Mouse (Mus musculus): ENCODE results near the gene Akirin2. TPM values are rescaled to one million over a fixed set of nuclear protein-coding genes. Genes with fewer than 3 reads are reported as not detected.
"Not testable (repeated sequence)": the region's sequence is repeated elsewhere in the genome, so short reads cannot be mapped to it uniquely, and the experiment has no call there.

Gene Akirin2
- polyA plus RNA-seq, 1 experiment from 2014 or later = 32.2 TPM

DNA sequence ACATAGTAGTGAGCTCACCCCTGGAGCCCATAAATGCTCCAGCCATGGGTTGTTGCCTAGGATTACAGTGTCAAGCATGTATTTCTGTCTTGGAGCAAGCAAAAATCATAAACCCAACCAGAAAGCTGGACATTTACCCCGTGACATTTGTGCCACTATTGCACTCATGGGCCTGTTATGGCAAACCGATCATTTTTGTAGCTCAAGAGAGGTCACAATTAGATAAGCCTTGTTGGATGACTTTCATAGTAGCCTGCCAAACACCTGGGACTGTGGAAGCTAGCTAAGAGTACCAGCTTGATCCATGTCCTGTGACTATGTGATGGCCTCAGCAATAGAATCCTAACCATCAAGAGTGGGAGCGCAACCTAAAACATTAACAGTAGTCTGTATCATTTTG is 4.9 kb downstream of the Akirin2 start:
- Histone ChIP-seq H3K4me1 (replicated peaks; ENCODE audit: control insufficient read depth, insufficient read depth, low read length) (peaks cover 3% of the 10 kb centered on the region; the same call in 1 of the 2 replicates), H3K9ac (ENCODE audit: low read depth, low read length) (no peak overlapping the region), H3K9me3 (ENCODE audit: control insufficient read depth) (no peaks in the 10 kb centered on the region), H3K36me3 (ENCODE audit: control insufficient read depth, insufficient read depth) (no peaks in the 10 kb centered on the region), H3K4me3 (ENCODE audit: low read depth, low read length) (no peak overlapping the region), H3K27ac (ENCODE audit: low read depth, low read length) (no peak overlapping the region), H3K4me2 (replicated peaks; ENCODE audit: low read depth) (no peak overlapping the region), H3K27me3 (replicated peaks; ENCODE audit: control insufficient read depth, insufficient read depth, low read length) (no peaks in the 10 kb centered on the region)
- 90% methylated on average over 3 of the region's 3 CpGs for WGBS
- TF ChIP-seq CTCF (IDR thresholded peaks at IDR 0.05; ENCODE audit: low read depth) = no peak
- ATAC-seq = no peak

- no peak for ATAC-seq
- no peak overlapping the region for H3K27ac ChIP-seq (ENCODE audit: low read depth, low read length)
- TF ChIP-seq CTCF (IDR thresholded peaks at IDR 0.05; ENCODE audit: low read depth) = no peak
- no peak overlapping the region for H3K4me2 ChIP-seq (replicated peaks; ENCODE audit: low read depth)
- peaks cover 3% of the 10 kb centered on the region; the same call in 1 of the 2 replicates for H3K4me1 ChIP-seq (replicated peaks; ENCODE audit: control insufficient read depth, insufficient read depth, low read length)
- no peak overlapping the region for H3K9ac ChIP-seq (ENCODE audit: low read depth, low read length)
- no peaks in the 10 kb centered on the region for H3K36me3 ChIP-seq (ENCODE audit: control insufficient read depth, insufficient read depth)
- H3K27me3 ChIP-seq (replicated peaks; ENCODE audit: control insufficient read depth, insufficient read depth, low read length) = no peaks in the 10 kb centered on the region
- H3K4me3 ChIP-seq (ENCODE audit: low read depth, low read length) = no peak overlapping the region
- H3K9me3 ChIP-seq (ENCODE audit: control insufficient read depth) = no peaks in the 10 kb centered on the region
These were observed 5.4 kb downstream of the Akirin2 start for GRCm38 (mm10) chr4:34556183-34556582.

DNA sequence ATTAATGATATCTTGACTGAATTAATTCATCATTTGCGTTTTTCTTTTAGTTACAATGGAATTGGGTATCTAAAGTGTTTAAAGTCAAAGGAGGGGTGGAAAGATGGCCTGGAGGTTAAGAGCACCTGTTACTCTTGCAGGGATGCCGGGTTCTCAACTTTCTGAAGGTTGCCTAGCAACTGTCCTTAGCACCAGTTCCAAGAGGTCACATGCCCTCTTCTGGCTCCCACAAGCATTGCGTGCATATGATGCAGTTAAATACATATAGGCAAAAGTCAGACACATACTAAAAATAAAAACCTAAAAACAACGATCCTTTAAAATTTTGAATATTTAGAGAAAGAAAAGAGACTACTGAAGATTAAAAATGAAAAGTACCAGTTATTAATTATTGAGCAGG is 10.2 kb downstream of the Akirin2 start:
- WGBS = 55% methylated on average over 4 of the region's 4 CpGs

DNA sequence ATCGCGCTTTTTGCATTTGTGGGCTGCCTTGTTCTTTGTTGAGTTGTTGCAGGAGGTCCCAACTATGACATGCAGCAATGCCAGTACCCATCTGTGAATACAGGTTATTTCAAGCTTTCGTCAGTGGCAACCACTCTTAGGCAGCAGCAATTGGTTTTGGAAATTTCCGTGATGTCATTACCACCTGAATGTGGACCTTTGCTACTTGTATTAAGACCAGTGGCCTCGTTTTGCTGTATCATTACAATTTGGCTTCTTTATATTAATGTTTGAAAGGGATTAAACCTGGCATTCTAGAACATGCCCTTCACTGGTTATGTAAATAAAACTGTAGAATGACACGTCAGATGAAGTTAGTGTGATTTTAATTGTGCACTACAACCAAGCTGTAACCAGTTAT is 15.5 kb downstream of the Akirin2 start:
- Histone ChIP-seq H3K27me3 (replicated peaks; ENCODE audit: control insufficient read depth, insufficient read depth, low read length) (no peaks in the 10 kb centered on the region), H3K27ac (ENCODE audit: low read depth, low read length) (no peak overlapping the region), H3K9ac (ENCODE audit: low read depth, low read length) (no peak overlapping the region), H3K4me1 (replicated peaks; ENCODE audit: control insufficient read depth, insufficient read depth, low read length) (no peaks in the 10 kb centered on the region), H3K36me3 (ENCODE audit: control insufficient read depth, insufficient read depth) (peaks cover 48% of the 10 kb centered on the region), H3K9me3 (ENCODE audit: control insufficient read depth) (no peaks in the 10 kb centered on the region), H3K4me2 (replicated peaks; ENCODE audit: low read depth) (no peak overlapping the region), H3K4me3 (ENCODE audit: low read depth, low read length) (no peak overlapping the region)
- no peak for TF ChIP-seq CTCF (IDR thresholded peaks at IDR 0.05; ENCODE audit: low read depth)
- ATAC-seq = no peak
- WGBS = 87% methylated on average over 6 of the region's 6 CpGs

More for the DNA sequence above, 10.2 kb downstream of the Akirin2 start:
- H3K36me3 ChIP-seq (ENCODE audit: control insufficient read depth, insufficient read depth) = peaks cover 12% of the 10 kb centered on the region
- no peak overlapping the region for H3K9ac ChIP-seq (ENCODE audit: low read depth, low read length)
- no peaks in the 10 kb centered on the region for H3K9me3 ChIP-seq (ENCODE audit: control insufficient read depth)
- 0 out of 2 replicates have a peak, but pooled peaks have one; percentile 53 for ATAC-seq
- no peak overlapping the region for H3K4me3 ChIP-seq (ENCODE audit: low read depth, low read length)
- no peak overlapping the region for H3K4me2 ChIP-seq (replicated peaks; ENCODE audit: low read depth)
- TF ChIP-seq CTCF (IDR thresholded peaks at IDR 0.05; ENCODE audit: low read depth) = peak; percentile 78
- no peaks in the 10 kb centered on the region for H3K4me1 ChIP-seq (replicated peaks; ENCODE audit: control insufficient read depth, insufficient read depth, low read length)
- no peaks in the 10 kb centered on the region for H3K27me3 ChIP-seq (replicated peaks; ENCODE audit: control insufficient read depth, insufficient read depth, low read length)
- H3K27ac ChIP-seq (ENCODE audit: low read depth, low read length) = no peak overlapping the region

DNA sequence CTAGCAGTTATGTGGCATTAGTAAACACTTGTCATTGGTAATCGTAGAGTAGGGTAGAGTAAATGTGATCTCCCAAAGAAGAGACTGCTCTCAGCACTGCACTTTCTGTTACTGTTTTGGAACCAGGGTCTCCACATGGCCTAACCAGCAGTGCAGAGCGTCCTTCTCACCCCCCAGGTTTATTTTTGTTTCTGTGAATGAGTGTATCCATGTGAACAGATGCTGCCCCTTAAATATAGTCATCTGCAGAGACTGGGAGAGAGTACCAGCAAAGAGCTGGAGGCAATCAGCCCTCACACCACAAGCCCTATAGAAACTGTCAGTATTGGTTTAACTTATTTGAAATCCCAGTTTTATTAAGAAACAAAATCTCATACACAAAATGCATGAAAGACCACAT is 22.1 kb downstream of the Akirin2 start:
- no peak overlapping the region for H3K4me3 ChIP-seq (ENCODE audit: low read depth, low read length)
- peaks cover 81% of the 10 kb centered on the region for H3K36me3 ChIP-seq (ENCODE audit: control insufficient read depth, insufficient read depth)
- no peaks in the 10 kb centered on the region for H3K27me3 ChIP-seq (replicated peaks; ENCODE audit: control insufficient read depth, insufficient read depth, low read length)
- no peaks in the 10 kb centered on the region for H3K4me1 ChIP-seq (replicated peaks; ENCODE audit: control insufficient read depth, insufficient read depth, low read length)
- H3K27ac ChIP-seq (ENCODE audit: low read depth, low read length) = no peak overlapping the region
- 70% methylated on average over 2 of the region's 2 CpGs for WGBS
- H3K9me3 ChIP-seq (ENCODE audit: control insufficient read depth) = no peaks in the 10 kb centered on the region
- no peak overlapping the region for H3K4me2 ChIP-seq (replicated peaks; ENCODE audit: low read depth)
- no peak for ATAC-seq
- no peak overlapping the region for H3K9ac ChIP-seq (ENCODE audit: low read depth, low read length)
- no peak for TF ChIP-seq CTCF (IDR thresholded peaks at IDR 0.05; ENCODE audit: low read depth)

- peaks cover 83% of the 10 kb centered on the region for H3K36me3 ChIP-seq (ENCODE audit: control insufficient read depth, insufficient read depth)
These were observed 26.3 kb downstream of the Akirin2 start for GRCm38 (mm10) chr4:34577028-34577427.

DNA sequence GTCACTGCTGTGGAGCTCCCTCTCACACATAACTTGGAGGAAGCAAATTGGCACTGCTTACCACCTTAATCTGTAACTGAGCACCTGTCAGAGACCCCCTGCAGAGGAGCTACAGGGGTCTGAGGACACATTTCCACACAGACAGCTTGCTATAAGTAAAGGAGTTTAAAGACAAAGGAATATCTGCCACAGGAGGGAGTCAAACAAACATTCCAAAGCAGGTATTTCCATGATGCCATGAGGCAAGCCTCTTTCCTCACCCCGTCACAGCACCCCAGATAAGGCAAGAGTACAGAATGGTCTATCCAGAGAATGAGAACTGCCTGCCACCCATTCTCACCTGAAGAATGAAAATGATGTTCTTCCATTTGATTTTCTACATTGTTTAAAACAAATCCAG is 28.5 kb downstream of the Akirin2 start:
- H3K4me1 ChIP-seq (replicated peaks; ENCODE audit: control insufficient read depth, insufficient read depth, low read length) = no peaks in the 10 kb centered on the region
- no peak overlapping the region for H3K9ac ChIP-seq (ENCODE audit: low read depth, low read length)
- 73% methylated on average over 1 of the region's 1 CpGs for WGBS
- peaks cover 80% of the 10 kb centered on the region for H3K36me3 ChIP-seq (ENCODE audit: control insufficient read depth, insufficient read depth)
- H3K4me2 ChIP-seq (replicated peaks; ENCODE audit: low read depth) = no peak overlapping the region
- no peak for TF ChIP-seq CTCF (IDR thresholded peaks at IDR 0.05; ENCODE audit: low read depth)
- H3K9me3 ChIP-seq (ENCODE audit: control insufficient read depth) = no peaks in the 10 kb centered on the region
- H3K27me3 ChIP-seq (replicated peaks; ENCODE audit: control insufficient read depth, insufficient read depth, low read length) = no peaks in the 10 kb centered on the region
- H3K27ac ChIP-seq (ENCODE audit: low read depth, low read length) = no peak overlapping the region
- no peak overlapping the region for H3K4me3 ChIP-seq (ENCODE audit: low read depth, low read length)
- no peak for ATAC-seq

More at GRCm38 (mm10) chr4:34577028-34577427, 26.3 kb downstream of the Akirin2 start:
- Histone ChIP-seq H3K9me3 (ENCODE audit: control insufficient read depth) (no peaks in the 10 kb centered on the region), H3K27ac (ENCODE audit: low read depth, low read length) (no peak overlapping the region), H3K4me1 (replicated peaks; ENCODE audit: control insufficient read depth, insufficient read depth, low read length) (no peaks in the 10 kb centered on the region), H3K27me3 (replicated peaks; ENCODE audit: control insufficient read depth, insufficient read depth, low read length) (no peaks in the 10 kb centered on the region), H3K4me3 (ENCODE audit: low read depth, low read length) (no peak overlapping the region), H3K9ac (ENCODE audit: low read depth, low read length) (no peak overlapping the region), H3K4me2 (replicated peaks; ENCODE audit: low read depth) (no peak overlapping the region)
- no peak for ATAC-seq
- WGBS = 95% methylated on average over 2 of the region's 2 CpGs
- peak; percentile 58 for TF ChIP-seq CTCF (IDR thresholded peaks at IDR 0.05; ENCODE audit: low read depth)

GRCm38 (mm10) chr4:34581489-34581888 is 30.8 kb downstream of the Akirin2 start:
- not testable (repeated sequence) for H3K4me1 ChIP-seq (replicated peaks; ENCODE audit: control insufficient read depth, insufficient read depth, low read length); H3K9me3 ChIP-seq (ENCODE audit: control insufficient read depth); H3K9ac ChIP-seq (ENCODE audit: low read depth, low read length); H3K4me2 ChIP-seq (replicated peaks; ENCODE audit: low read depth); H3K4me3 ChIP-seq (ENCODE audit: low read depth, low read length); H3K27ac ChIP-seq (ENCODE audit: low read depth, low read length); H3K27me3 ChIP-seq (replicated peaks; ENCODE audit: control insufficient read depth, insufficient read depth, low read length); ATAC-seq
- peaks cover 63% of the 10 kb centered on the region for H3K36me3 ChIP-seq (ENCODE audit: control insufficient read depth, insufficient read depth)
- 78% methylated on average over 1 of the region's 1 CpGs for WGBS

Measured in intestine, postnatal 0 days (tissue).